Mouse (Mus musculus): ENCODE results near the gene Gm3159. TPM values are rescaled to one million over a fixed set of nuclear protein-coding genes. Genes with fewer than 3 reads are reported as not detected.
"Not testable (repeated sequence)": the region's sequence is repeated elsewhere in the genome, so short reads cannot be mapped to it uniquely, and the experiment has no call there.

The Gm3159 gene
- polyA plus RNA-seq, 1 experiment from 2014 or later: not detected

GRCm38 (mm10) chr14:4414965-4415835 is 17.9 kb downstream of the Gm3159 start, which contains the start of gene Gm3164:
Gm3164 (plus strand) TSS chr14:4415448.
- not testable (repeated sequence) for H3K27ac ChIP-seq (ENCODE audit: low read depth); H3K9me3 ChIP-seq (ENCODE audit: low read depth, low read length); H3K27me3 ChIP-seq (ENCODE audit: insufficient read depth, low read length); H3K36me3 ChIP-seq (ENCODE audit: insufficient read depth); H3K4me1 ChIP-seq (ENCODE audit: insufficient read depth); H3K9ac ChIP-seq; ATAC-seq (ENCODE audit: insufficient read depth)
- peak; percentile 20; the same call in 1 of the 2 replicates for TF ChIP-seq CTCF (IDR thresholded peaks at IDR 0.05; ENCODE audit: low read depth)
- 1% methylated on average over 23 of the region's 59 CpGs for WGBS
- Histone ChIP-seq H3K4me2 (peak within 1 kb of the TSS; percentile 52), H3K4me3 (ENCODE audit: low read depth, low read length) (peak within 1 kb of the TSS; percentile 25)
- peak; percentile 3 for DNase-seq

DNA sequence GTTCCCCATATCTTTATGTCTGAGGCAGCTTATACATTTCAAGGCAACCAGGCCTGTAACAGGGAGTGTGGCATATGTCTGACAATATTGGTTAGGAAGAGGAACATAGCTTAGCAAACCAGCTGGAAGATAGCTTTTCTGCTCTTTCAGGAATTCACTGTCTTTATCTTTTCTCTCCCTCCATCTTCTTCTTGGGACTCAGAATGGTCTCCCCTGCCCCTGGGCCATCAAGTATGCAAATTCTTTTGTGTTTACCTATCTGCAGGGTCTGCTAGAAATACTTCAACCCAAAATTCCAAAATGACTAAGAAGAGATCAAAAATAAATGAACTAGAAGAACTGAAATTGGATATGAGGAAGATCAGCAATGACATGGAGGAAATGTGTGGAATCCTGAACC is 33.4 kb downstream of the Gm3159 start, which contains the start of gene Gm3173:
Gene Gm3173, plus strand, starts transcription at position 301 of the 400 bp plus-strand sequence.
- not testable (repeated sequence) for H3K27me3 ChIP-seq (ENCODE audit: insufficient read depth, low read length); H3K36me3 ChIP-seq (ENCODE audit: insufficient read depth); H3K4me3 ChIP-seq (ENCODE audit: low read depth, low read length); H3K27ac ChIP-seq (ENCODE audit: low read depth); DNase-seq; H3K4me1 ChIP-seq (ENCODE audit: insufficient read depth); H3K9ac ChIP-seq; H3K9me3 ChIP-seq (ENCODE audit: low read depth, low read length); H3K4me2 ChIP-seq; ATAC-seq (ENCODE audit: insufficient read depth)

Other genes starting within 250 kb of the Gm3159 start
- gene Gm3127, start 232.5 kb upstream of the Gm3159 start, polyA plus RNA-seq (2014; fragmentation: Nextera tagmentation; extraction: Ambion mirVana): not detected in 2 replicates
- 0.58 and 0.62 TPM in 2 replicates for gene Gm2974, start 214.9 kb upstream of the Gm3159 start, polyA plus RNA-seq (2014; fragmentation: Nextera tagmentation; extraction: Ambion mirVana)
- not detected in 2 replicates for gene Gm3138, start 147.9 kb upstream of the Gm3159 start, polyA plus RNA-seq (2014; fragmentation: Nextera tagmentation; extraction: Ambion mirVana)
- gene Gm3149, start 80.2 kb upstream of the Gm3159 start, polyA plus RNA-seq (2014; fragmentation: Nextera tagmentation; extraction: Ambion mirVana): not detected in 2 replicates
- 0.25 and 0.39 TPM in 2 replicates for gene 2610042L04Rik, start 62.8 kb upstream of the Gm3159 start, polyA plus RNA-seq (2014; fragmentation: Nextera tagmentation; extraction: Ambion mirVana)
- gene Gm3164, start 17.9 kb downstream of the Gm3159 start, polyA plus RNA-seq (2014; fragmentation: Nextera tagmentation; extraction: Ambion mirVana): 0.22 and 0.96 TPM in 2 replicates
- gene Gm3173, start 33.5 kb downstream of the Gm3159 start, polyA plus RNA-seq (2014; fragmentation: Nextera tagmentation; extraction: Ambion mirVana): not detected in 2 replicates
- not detected in 2 replicates for gene Gm3182, start 84.2 kb downstream of the Gm3159 start, polyA plus RNA-seq (2014; fragmentation: Nextera tagmentation; extraction: Ambion mirVana)
- gene Gm3047, start 157.9 kb downstream of the Gm3159 start, polyA plus RNA-seq (2014; fragmentation: Nextera tagmentation; extraction: Ambion mirVana): not detected in 2 replicates
- not detected in 2 replicates for gene Gm8159, start 234.8 kb downstream of the Gm3159 start, polyA plus RNA-seq (2014; fragmentation: Nextera tagmentation; extraction: Ambion mirVana)

Measured in lung, embryonic 14.5 days (tissue).